Comparison of ENCODE assay signal across 12 mouse cellular contexts in the genomic region with DNA sequence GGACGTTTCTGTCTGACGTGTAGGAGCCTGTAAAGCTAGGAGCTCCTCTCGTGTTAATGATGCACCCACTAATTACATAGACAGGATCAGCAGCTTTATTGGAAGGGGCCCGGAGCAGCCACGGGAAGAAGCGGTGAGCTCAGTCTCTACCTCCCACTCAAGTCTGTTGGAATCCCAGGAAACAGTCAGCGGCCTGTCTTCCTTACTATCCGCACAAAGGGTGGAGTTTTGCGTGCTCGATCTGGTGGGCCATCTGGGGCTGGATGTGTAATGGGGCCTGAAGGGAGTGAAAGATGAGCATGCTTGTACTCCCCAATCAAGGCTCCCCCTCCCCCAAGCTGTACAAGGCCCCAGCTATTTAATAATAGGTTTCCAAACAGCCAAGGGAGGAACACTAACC. TPM values are rescaled to one million over a fixed set of nuclear protein-coding genes. Genes with fewer than 3 reads are reported as not detected.
DNase-seq lines count a peak whose midpoint lies in the region; ATAC-seq lines count a peak whose summit lies in the region.
"Had no signal": no experiment of that assay in that cellular context is flagged by ENCODE, and none has a peak within 500 bp of the region (broad histone marks: within the 10 kb centered on the region; RNA-seq: fewer than 3 reads in every experiment).

No protein-coding gene starts in this region.

- no peaks in the 10 kb centered on the region for H3K9me3 ChIP-seq in kidney, embryonic 16.5 days (ENCODE audit: low read length)
- H3K9me3 ChIP-seq in embryonic facial prominence, embryonic 12.5 days = no peaks in the 10 kb centered on the region
- no peaks in the 10 kb centered on the region for H3K9me3 ChIP-seq in hindbrain, embryonic 13.5 days
- H3K9me3 ChIP-seq in midbrain, embryonic 16.5 days (replicated peaks; ENCODE audit: control insufficient read depth, low read length, poor library complexity, severe bottlenecking) = no peaks in the 10 kb centered on the region
- H3K9me3 ChIP-seq: liver, embryonic 15.5 days had no signal

- peaks cover 34% of the 10 kb centered on the region for H3K4me1 ChIP-seq in kidney, embryonic 16.5 days (ENCODE audit: insufficient read depth, low read length)
- H3K4me1 ChIP-seq in embryonic facial prominence, embryonic 12.5 days = peaks cover 14% of the 10 kb centered on the region
- H3K4me1 ChIP-seq in hindbrain, embryonic 13.5 days (replicated peaks) = peaks cover 14% of the 10 kb centered on the region
- no peaks in the 10 kb centered on the region for H3K4me1 ChIP-seq in midbrain, embryonic 16.5 days (ENCODE audit: control insufficient read depth, insufficient read depth, low read length)

- H3K27ac ChIP-seq in kidney, embryonic 16.5 days (ENCODE audit: low read length) = peak overlapping the region; percentile 45
- peak overlapping the region; percentile 84; the same call in 1 of the 2 replicates for H3K27ac ChIP-seq in embryonic facial prominence, embryonic 12.5 days
- peak overlapping the region; percentile 68 for H3K27ac ChIP-seq in hindbrain, embryonic 13.5 days
- H3K27ac ChIP-seq in midbrain, embryonic 16.5 days (ENCODE audit: low read length) = no peak overlapping the region
- H3K27ac ChIP-seq: heart, adult 2 months; liver, embryonic 15.5 days had no signal

- no peaks in the 10 kb centered on the region for H3K27me3 ChIP-seq in kidney, embryonic 16.5 days (ENCODE audit: insufficient read depth, low read length)
- no peaks in the 10 kb centered on the region for H3K27me3 ChIP-seq in embryonic facial prominence, embryonic 12.5 days
- H3K27me3 ChIP-seq in hindbrain, embryonic 13.5 days = no peaks in the 10 kb centered on the region
- H3K27me3 ChIP-seq in midbrain, embryonic 16.5 days (ENCODE audit: control insufficient read depth, insufficient read depth, low read depth, low read length) = no peaks in the 10 kb centered on the region
- H3K27me3 ChIP-seq: liver, embryonic 15.5 days had no signal

- ATAC-seq in kidney, embryonic 16.5 days (ENCODE audit: low FRiP score, low TSS enrichment) = peak; percentile 80
- no peak for ATAC-seq in embryonic facial prominence, embryonic 12.5 days (ENCODE audit: insufficient number of reproducible peaks, insufficient read depth, low FRiP score, low TSS enrichment)
- ATAC-seq in hindbrain, embryonic 13.5 days (ENCODE audit: low FRiP score) = peak; percentile 59; the same call in 1 of the 2 replicates
- ATAC-seq in midbrain, embryonic 16.5 days = no peak

- no peak overlapping the region for H3K9ac ChIP-seq in kidney, embryonic 16.5 days (replicated peaks; ENCODE audit: low read length)
- H3K9ac ChIP-seq in embryonic facial prominence, embryonic 12.5 days = no peak overlapping the region
- no peak overlapping the region for H3K9ac ChIP-seq in hindbrain, embryonic 13.5 days
- no peak overlapping the region for H3K9ac ChIP-seq in midbrain, embryonic 16.5 days (ENCODE audit: low read depth, low read length)
- H3K9ac ChIP-seq: liver, embryonic 15.5 days had no signal

- H3K4me3 ChIP-seq in kidney, embryonic 16.5 days (ENCODE audit: low read length) = no peak overlapping the region
- no peak overlapping the region for H3K4me3 ChIP-seq in embryonic facial prominence, embryonic 12.5 days
- H3K4me3 ChIP-seq in hindbrain, embryonic 13.5 days = no peak overlapping the region
- H3K4me3 ChIP-seq in midbrain, embryonic 16.5 days (ENCODE audit: low read depth, low read length) = no peak overlapping the region
- H3K4me3 ChIP-seq: heart, adult 2 months; liver, embryonic 15.5 days had no signal

- WGBS in kidney, embryonic 16.5 days = 22% methylated on average over 10 of the region's 10 CpGs
- WGBS in embryonic facial prominence, embryonic 12.5 days = 46% methylated on average over 10 of the region's 10 CpGs
- 49% methylated on average over 10 of the region's 10 CpGs for WGBS in hindbrain, embryonic 13.5 days
- 75% methylated on average over 10 of the region's 10 CpGs for WGBS in midbrain, embryonic 16.5 days

- no peaks in the 10 kb centered on the region for H3K36me3 ChIP-seq in kidney, embryonic 16.5 days (ENCODE audit: insufficient read depth, low read length)
- H3K36me3 ChIP-seq in embryonic facial prominence, embryonic 12.5 days = no peaks in the 10 kb centered on the region
- H3K36me3 ChIP-seq in hindbrain, embryonic 13.5 days = no peaks in the 10 kb centered on the region
- H3K36me3 ChIP-seq in midbrain, embryonic 16.5 days (ENCODE audit: control insufficient read depth, insufficient read depth, low read length) = no peaks in the 10 kb centered on the region
- H3K36me3 ChIP-seq: liver, embryonic 15.5 days had no signal

- H3K4me2 ChIP-seq in kidney, embryonic 16.5 days (replicated peaks; ENCODE audit: low read depth, low read length) = no peak overlapping the region
- H3K4me2 ChIP-seq in embryonic facial prominence, embryonic 12.5 days (replicated peaks) = no peak overlapping the region
- no peak overlapping the region for H3K4me2 ChIP-seq in hindbrain, embryonic 13.5 days
- no peak overlapping the region for H3K4me2 ChIP-seq in midbrain, embryonic 16.5 days (ENCODE audit: low read length)
- H3K4me2 ChIP-seq: liver, embryonic 15.5 days had no signal

- DNase-seq in kidney, adult 8-10 months = no peak
- peak; percentile 42 to 44 for DNase-seq in right cerebral cortex, adult 2 months (ENCODE audit: low spot score in 2 of 2)
- DNase-seq in heart, adult 9 months (ENCODE audit: low spot score in 2 of 2) = no peak
- DNase-seq in heart, adult 8-10 months (ENCODE audit: low spot score) = no peak
- DNase-seq: heart, adult 2 months; kidney, postnatal 36 days; thymus, postnatal 36 days had no signal

RNA-seq across cellular contexts. Expression of a gene that starts 44.3 kb away (rescaled TPM):
- polyA plus RNA-seq in kidney, embryonic 16.5 days (2015; fragmentation: Nextera tagmentation; extraction: Ambion mirVana) = 639 and 663 TPM in 2 replicates
- polyA plus RNA-seq in embryonic facial prominence, embryonic 12.5 days (2016; fragmentation: Nextera tagmentation; extraction: Ambion mirVana) = 777 and 801 TPM in 2 replicates
- polyA plus RNA-seq in hindbrain, embryonic 13.5 days (2015; fragmentation: Nextera tagmentation; extraction: Ambion mirVana) = 422 and 424 TPM in 2 replicates
- polyA plus RNA-seq in midbrain, embryonic 16.5 days (2015; fragmentation: Nextera tagmentation; extraction: Ambion mirVana) = 483 and 527 TPM in 2 replicates
- 100 to 1,000 TPM; 398 to 437 (median 405) TPM for total RNA-seq in heart, adult 8-10 months (2022)

Comparison
In these comparisons a context has a peak if more than half of its experiments do, and no peak if none do; other contexts are left out.
1. ATAC-seq: peak in kidney, embryonic 16.5 days (single experiment) and hindbrain, embryonic 13.5 days (single experiment); none in embryonic facial prominence, embryonic 12.5 days (single experiment) and midbrain, embryonic 16.5 days (single experiment).
2. DNase-seq: peak in right cerebral cortex, adult 2 months (2 of 2); none in kidney, adult 8-10 months (0 of 2), heart, adult 9 months (0 of 2) and heart, adult 8-10 months (single experiment).